Mouse (Mus musculus): ENCODE results near the gene Vps13d. TPM values are rescaled to one million over a fixed set of nuclear protein-coding genes. Genes with fewer than 3 reads are reported as not detected.

Vps13d gene
- polyA plus RNA-seq, 1 experiment from 2014 or later, result 5.2 TPM

DNA sequence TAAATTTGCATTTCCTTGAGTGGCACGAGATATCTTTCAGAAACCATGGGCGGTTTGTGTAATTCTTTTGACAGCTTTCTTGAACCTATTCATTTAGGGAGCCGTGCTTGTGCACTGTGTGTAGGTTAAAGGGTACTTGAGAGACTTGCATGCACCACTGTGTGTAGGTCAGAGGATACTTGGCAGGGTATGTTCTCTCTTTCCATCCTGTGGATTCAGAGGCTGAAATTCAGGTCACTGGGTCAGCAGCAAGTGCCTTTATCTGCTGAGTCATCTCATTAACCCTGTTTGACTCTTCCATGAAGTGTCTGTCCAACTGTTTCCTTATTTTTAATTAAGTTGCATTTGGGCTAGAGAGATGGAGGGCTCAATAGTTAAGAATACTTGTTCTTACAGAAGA is 233.1 kb downstream of the Vps13d start:
- no peaks in the 10 kb centered on the region for H3K36me3 ChIP-seq (replicated peaks)
- H3K4me3 ChIP-seq, result no peak overlapping the region
- 86% methylated on average over 3 of the region's 3 CpGs for WGBS

DNA sequence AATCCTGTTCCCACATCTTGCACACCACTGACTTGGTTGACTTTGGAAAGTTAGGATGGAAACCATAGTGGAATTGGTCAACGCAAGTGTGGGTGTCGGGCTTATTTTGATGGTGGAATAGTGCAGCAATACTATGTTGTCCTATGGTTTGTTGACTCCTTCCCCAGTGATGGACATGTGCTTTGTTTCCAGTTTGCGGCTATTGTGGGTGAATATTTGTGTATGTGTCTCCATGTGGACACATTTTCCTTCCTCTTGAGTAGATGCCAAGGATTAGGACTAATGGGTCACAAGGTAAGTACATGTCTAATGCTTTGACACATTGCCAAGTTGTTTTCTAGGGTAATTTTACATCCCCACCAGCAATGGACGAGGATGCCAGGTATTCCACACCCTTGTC is 233.6 kb downstream of the Vps13d start:
- Histone ChIP-seq H3K27me3 (replicated peaks; ENCODE audit: low read depth, poor library complexity, severe bottlenecking) (no peaks in the 10 kb centered on the region), H3K4me1 (0 out of 2 replicates have a peak, but pooled peaks cover 7% of the 10 kb centered on the region), H3K36me3 (replicated peaks) (no peaks in the 10 kb centered on the region), H3K4me3 (no peak overlapping the region), H3K9me3 (no peaks in the 10 kb centered on the region), H3K27ac (replicated peaks) (no peak overlapping the region)
- no peak for DNase-seq (ENCODE audit: low spot score)
- WGBS, result 94% methylated on average over 4 of the region's 4 CpGs

More for the DNA sequence above, 233.1 kb downstream of the Vps13d start:
- Histone ChIP-seq H3K9me3 (no peaks in the 10 kb centered on the region), H3K27me3 (replicated peaks; ENCODE audit: low read depth, poor library complexity, severe bottlenecking) (no peaks in the 10 kb centered on the region), H3K4me1 (0 out of 2 replicates have a peak, but pooled peaks cover 7% of the 10 kb centered on the region), H3K27ac (replicated peaks) (no peak overlapping the region)
- no peak for DNase-seq (ENCODE audit: low spot score)

DNA sequence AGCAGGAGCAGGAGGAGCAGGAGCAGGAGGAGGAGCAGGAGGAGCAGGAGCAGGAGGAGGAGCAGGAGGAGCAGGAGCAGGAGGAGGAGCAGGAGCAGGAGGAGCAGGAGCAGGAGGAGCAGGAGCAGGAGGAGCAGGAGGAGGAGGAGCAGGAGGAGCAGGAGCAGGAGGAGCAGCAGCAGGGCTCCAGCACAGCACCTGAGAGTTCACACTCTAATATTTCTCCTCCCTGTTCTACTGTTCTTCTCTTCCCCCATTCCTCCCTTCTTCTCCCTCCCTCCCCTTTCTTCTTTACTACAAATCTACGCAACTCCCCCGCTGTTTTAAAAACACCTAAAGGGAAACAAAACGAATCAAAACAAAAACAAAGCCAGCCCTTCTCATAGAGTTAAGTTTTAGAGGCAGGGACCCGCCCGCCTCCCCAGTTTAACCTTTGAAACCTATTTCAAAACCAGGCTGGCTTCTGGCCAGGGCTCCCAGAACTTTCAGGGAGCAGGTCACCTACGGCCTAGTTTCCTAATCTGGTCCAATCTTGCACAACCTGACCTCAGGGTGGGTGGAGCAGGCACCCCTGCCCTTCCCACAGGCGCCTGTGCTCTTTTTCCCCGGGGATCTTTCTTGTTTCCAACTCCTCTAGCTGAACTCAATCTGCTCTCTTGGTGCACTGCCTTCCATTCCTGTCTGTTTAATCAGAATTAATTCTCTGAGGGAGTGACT is 234.5 kb downstream of the Vps13d start:
- no peak for DNase-seq (ENCODE audit: low spot score)
- 64% methylated on average over 8 of the region's 8 CpGs for WGBS
- Histone ChIP-seq H3K27me3 (replicated peaks; ENCODE audit: low read depth, poor library complexity, severe bottlenecking) (no peaks in the 10 kb centered on the region), H3K4me3 (no peak overlapping the region), H3K27ac (replicated peaks) (no peak overlapping the region), H3K4me1 (0 out of 2 replicates have a peak, but pooled peaks cover 7% of the 10 kb centered on the region), H3K9me3 (no peaks in the 10 kb centered on the region), H3K36me3 (replicated peaks) (no peaks in the 10 kb centered on the region)

DNA sequence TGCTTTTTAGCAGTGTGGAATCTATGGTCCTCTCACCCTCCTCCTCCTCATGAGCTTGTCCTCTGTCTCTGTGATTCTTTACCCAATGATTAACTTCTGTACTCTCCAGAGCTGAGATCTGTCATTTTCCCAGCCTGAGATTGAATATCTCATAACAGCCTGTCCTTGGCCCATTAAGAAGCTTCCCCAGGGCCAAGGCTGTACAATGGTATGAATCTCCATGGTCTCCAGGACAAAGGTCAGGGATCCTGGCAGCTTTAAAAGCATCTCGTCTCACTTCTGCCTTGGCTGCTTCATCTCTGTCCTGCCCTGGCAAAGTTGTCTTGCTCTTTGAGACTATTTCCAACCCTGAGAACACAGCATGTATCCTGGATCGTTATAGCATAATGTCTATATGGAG is 237.1 kb downstream of the Vps13d start:
- no peaks in the 10 kb centered on the region for H3K27me3 ChIP-seq (replicated peaks; ENCODE audit: low read depth, poor library complexity, severe bottlenecking)
- H3K27ac ChIP-seq (replicated peaks), result no peak overlapping the region
- no peaks in the 10 kb centered on the region for H3K36me3 ChIP-seq (replicated peaks)
- H3K4me3 ChIP-seq, result no peak overlapping the region
- no peaks in the 10 kb centered on the region for H3K9me3 ChIP-seq
- WGBS, result 76% methylated on average over 2 of the region's 2 CpGs
- no peak for DNase-seq (ENCODE audit: low spot score)
- H3K4me1 ChIP-seq, result no peaks in the 10 kb centered on the region

DNA sequence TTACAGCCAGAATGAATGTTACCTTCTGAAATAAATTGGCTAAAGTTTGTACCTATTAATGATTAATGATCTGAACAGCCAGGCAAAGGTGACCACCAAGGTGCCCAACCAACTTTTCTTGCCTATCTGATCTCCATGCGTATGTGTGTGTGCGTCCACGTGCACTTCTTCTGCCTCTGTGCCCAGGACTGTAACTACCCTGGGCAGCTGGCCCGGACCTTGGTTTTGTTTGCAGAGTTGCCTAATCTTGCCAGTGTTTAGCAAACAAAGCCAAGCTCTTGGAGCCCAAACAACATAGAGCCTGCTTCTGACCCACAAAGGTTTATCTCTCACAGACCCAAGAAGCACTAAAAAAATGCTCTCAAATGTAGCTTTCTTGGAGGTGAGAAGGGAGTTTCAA is 237.6 kb downstream of the Vps13d start:
- H3K27me3 ChIP-seq (replicated peaks; ENCODE audit: low read depth, poor library complexity, severe bottlenecking), result no peaks in the 10 kb centered on the region
- no peak overlapping the region for H3K4me3 ChIP-seq
- WGBS, result 85% methylated on average over 4 of the region's 4 CpGs
- no peaks in the 10 kb centered on the region for H3K9me3 ChIP-seq
- H3K27ac ChIP-seq (replicated peaks), result no peak overlapping the region
- H3K36me3 ChIP-seq (replicated peaks), result no peaks in the 10 kb centered on the region
- no peak for DNase-seq (ENCODE audit: low spot score)
- H3K4me1 ChIP-seq, result no peaks in the 10 kb centered on the region

DNA sequence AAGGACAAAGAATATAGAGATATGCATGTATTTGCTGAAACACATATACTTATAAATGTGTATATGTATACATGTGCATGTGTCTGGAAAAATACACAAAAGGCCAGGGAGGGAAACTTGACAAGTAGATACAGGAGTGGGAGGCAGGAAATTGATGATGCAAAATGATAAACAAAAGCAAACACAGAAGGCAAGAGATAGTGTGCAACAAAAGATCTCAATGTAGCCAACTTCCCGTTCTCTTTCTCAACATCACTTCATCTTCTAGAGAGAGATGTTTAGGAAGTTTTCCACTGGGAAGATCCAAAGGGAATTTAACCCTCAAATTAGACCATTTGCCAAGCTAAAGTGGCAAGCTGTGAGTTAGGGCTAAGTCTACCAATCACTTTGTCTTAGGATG is 238.5 kb downstream of the Vps13d start:
- H3K4me3 ChIP-seq, result no peak overlapping the region
- DNase-seq (ENCODE audit: low spot score), result no peak
- no peaks in the 10 kb centered on the region for H3K27me3 ChIP-seq (replicated peaks; ENCODE audit: low read depth, poor library complexity, severe bottlenecking)
- WGBS, result 76% methylated on average over 1 of the region's 1 CpGs
- no peaks in the 10 kb centered on the region for H3K9me3 ChIP-seq
- no peak overlapping the region for H3K27ac ChIP-seq (replicated peaks)
- no peaks in the 10 kb centered on the region for H3K36me3 ChIP-seq (replicated peaks)
- no peaks in the 10 kb centered on the region for H3K4me1 ChIP-seq

DNA sequence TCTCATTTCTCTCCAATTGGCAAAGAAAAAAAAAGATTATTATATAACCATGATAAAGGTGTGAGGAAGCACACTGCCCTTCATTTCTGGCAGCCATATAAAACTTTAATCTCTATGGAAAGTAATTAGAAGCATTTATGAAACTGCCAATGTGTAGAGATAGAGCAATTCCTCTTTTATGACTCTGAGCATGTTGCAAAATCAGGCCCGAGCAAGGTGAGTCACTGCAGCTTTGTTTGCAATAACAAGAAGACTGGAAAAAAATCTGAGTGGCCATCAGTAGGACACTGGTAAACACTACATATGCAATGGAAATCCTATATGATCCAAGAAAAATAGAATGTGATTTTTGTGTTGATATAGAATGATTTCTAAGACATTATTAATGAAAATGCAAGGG is 238.9 kb downstream of the Vps13d start:
- Histone ChIP-seq H3K4me3 (no peak overlapping the region), H3K4me1 (no peaks in the 10 kb centered on the region), H3K36me3 (replicated peaks) (no peaks in the 10 kb centered on the region), H3K27ac (replicated peaks) (no peak overlapping the region), H3K9me3 (no peaks in the 10 kb centered on the region), H3K27me3 (replicated peaks; ENCODE audit: low read depth, poor library complexity, severe bottlenecking) (no peaks in the 10 kb centered on the region)
- DNase-seq (ENCODE audit: low spot score), result no peak
- WGBS, result 86% methylated on average over 1 of the region's 1 CpGs

DNA sequence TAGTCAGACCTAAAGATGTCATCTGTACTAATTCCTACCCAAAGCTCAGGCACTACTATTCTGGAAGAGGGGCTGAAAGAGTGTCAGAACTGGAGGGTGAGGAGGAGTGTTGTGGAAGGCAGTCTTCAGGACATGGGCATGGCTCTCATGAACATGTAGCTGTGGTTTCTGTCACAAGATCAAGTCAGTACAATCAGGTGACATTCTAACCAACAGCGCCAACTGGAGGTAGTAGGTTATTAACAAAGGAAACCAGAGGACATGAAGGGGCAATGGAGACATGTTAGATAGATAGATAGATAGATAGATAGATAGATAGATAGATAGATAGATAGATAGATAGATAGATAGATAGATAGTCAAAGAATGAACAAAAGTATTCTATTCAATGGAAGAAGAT is 241.4 kb downstream of the Vps13d start:
- no peak for DNase-seq (ENCODE audit: low spot score)
- Histone ChIP-seq H3K4me1 (peaks cover 21% of the 10 kb centered on the region), H3K9me3 (no peaks in the 10 kb centered on the region), H3K36me3 (replicated peaks) (no peaks in the 10 kb centered on the region), H3K4me3 (no peak overlapping the region), H3K27me3 (replicated peaks; ENCODE audit: low read depth, poor library complexity, severe bottlenecking) (no peaks in the 10 kb centered on the region), H3K27ac (replicated peaks) (no peak overlapping the region)
- WGBS, result 95% methylated on average over 1 of the region's 1 CpGs

DNA sequence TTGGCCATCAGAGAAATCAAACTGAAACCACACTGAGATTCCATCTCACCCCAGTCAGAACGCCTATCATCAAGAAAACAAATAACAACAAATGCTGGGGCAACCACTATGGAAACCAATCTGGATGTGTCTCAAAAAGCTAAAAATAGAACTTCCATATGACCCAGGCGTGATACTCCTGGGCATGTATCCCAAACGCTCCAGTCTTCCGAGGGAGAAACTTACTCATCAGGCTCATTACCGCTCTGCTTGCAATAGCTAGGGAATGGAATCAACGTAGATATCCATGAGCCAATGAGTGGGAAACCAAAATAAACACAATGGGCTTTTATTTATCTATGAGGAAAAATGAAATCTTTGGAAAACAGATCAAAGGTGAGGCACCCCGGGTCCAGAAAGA is 242.9 kb downstream of the Vps13d start:
- H3K36me3 ChIP-seq (replicated peaks), result no peaks in the 10 kb centered on the region
- H3K9me3 ChIP-seq, result no peaks in the 10 kb centered on the region
- WGBS, result 89% methylated on average over 7 of the region's 7 CpGs
- peaks cover 27% of the 10 kb centered on the region for H3K4me1 ChIP-seq
- no peak overlapping the region for H3K4me3 ChIP-seq
- no peak overlapping the region for H3K27ac ChIP-seq (replicated peaks)
- no peak for DNase-seq (ENCODE audit: low spot score)
- no peaks in the 10 kb centered on the region for H3K27me3 ChIP-seq (replicated peaks; ENCODE audit: low read depth, poor library complexity, severe bottlenecking)

DNA sequence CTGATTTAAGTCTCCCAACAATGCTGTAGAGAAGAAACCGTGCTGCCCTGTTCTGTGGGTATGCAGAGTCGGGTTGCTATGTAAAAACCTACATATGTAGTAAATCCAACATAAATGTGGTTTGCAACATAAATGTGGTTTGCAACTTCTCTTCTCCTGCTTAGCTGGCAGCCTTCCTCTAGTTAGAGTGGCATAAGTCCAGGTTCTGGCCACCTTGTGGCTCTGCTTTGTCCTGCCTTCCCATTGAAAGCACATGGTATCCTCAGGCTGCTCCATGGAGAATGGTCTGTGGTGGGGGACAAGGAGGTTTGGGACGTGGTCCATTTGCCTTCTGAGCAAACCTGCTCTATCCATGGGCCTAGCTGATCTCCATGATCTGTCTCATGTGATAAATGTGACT is 243.9 kb downstream of the Vps13d start:
- no peak for DNase-seq (ENCODE audit: low spot score)
- H3K9me3 ChIP-seq, result no peaks in the 10 kb centered on the region
- no peaks in the 10 kb centered on the region for H3K36me3 ChIP-seq (replicated peaks)
- 90% methylated on average over 3 of the region's 3 CpGs for WGBS
- H3K27me3 ChIP-seq (replicated peaks; ENCODE audit: low read depth, poor library complexity, severe bottlenecking), result no peaks in the 10 kb centered on the region
- H3K27ac ChIP-seq (replicated peaks), result no peak overlapping the region
- peaks cover 27% of the 10 kb centered on the region for H3K4me1 ChIP-seq
- no peak overlapping the region for H3K4me3 ChIP-seq

DNA sequence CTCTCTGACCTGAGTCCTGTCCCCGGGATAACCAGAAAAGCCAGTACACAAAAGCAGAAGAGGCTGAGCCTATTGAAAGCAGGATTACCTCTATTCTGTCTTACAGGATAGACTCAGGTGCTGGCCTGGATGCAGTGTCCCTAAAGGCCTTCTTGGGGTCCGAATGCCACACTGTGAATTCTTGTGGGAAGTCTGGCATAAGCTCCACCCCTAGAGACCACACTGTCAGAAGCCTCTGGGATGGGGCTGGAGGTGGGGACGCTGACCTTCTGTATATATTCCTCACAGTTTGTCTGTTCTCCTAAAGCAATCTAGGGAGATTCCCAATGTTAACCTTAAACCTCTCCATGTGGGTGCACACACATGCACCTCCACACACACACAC is 244.5 kb downstream of the Vps13d start:
- 71% methylated on average over 3 of the region's 3 CpGs for WGBS
- no peak for DNase-seq (ENCODE audit: low spot score)
- peaks cover 27% of the 10 kb centered on the region for H3K4me1 ChIP-seq
- H3K36me3 ChIP-seq (replicated peaks), result no peaks in the 10 kb centered on the region
- H3K9me3 ChIP-seq, result no peaks in the 10 kb centered on the region
- H3K27ac ChIP-seq (replicated peaks), result peak overlapping the region; percentile 84
- no peak overlapping the region for H3K4me3 ChIP-seq
- no peaks in the 10 kb centered on the region for H3K27me3 ChIP-seq (replicated peaks; ENCODE audit: low read depth, poor library complexity, severe bottlenecking)

DNA sequence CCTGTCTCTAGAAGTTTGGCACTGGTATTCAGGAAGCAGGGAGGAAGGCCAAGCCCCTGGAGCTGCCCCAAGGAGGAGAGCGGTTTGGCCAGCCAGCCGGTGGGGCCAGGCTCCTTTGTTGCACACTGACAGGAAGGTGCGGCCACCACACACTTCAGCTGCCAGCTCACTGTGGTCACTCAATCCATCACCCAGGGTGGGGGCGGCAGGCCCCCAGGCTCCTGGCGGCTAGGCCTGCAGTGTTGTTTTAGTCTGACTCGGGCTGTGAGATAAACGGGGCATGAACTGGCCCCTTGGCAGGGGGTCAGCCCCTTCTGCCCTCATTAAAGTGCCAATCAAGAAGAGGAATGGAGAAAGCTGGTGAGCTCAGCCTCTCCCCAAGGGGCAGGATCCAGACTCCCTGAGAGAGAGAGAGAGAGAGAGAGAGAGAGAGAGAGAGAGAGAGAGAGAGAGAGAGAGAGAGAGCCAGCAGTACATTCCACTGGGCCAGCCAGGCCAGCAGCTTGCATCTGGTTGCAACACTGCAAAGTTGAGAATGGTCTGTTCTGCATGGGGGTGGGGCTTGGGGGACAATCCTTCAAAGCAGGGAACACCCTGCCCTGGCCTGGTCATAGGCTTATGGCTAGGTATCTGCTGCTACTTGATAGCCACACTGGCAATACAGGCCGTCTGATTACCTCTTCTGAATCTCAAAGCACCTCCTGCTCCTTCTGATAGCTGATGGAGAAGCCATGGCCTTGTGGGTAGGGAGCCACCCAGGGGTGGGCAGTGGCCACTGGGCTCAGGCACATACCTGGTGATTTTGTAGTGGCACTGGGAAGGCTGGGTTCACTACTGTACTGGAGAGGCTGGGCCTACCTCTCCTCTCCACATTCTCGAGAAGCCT is 245.1 kb downstream of the Vps13d start:
- 14% methylated on average over 9 of the region's 9 CpGs for WGBS
- Histone ChIP-seq H3K36me3 (replicated peaks) (no peaks in the 10 kb centered on the region), H3K27ac (replicated peaks) (peak overlapping the region; percentile 84), H3K4me3 (no peak overlapping the region), H3K27me3 (replicated peaks; ENCODE audit: low read depth, poor library complexity, severe bottlenecking) (no peaks in the 10 kb centered on the region), H3K4me1 (peaks cover 27% of the 10 kb centered on the region), H3K9me3 (no peaks in the 10 kb centered on the region)
- peak; percentile 70 for DNase-seq (ENCODE audit: low spot score)

All from embryonic facial prominence, embryonic 10.5 days (tissue).